Mouse (Mus musculus): ENCODE results near the gene Tcf20. TPM values are rescaled to one million over a fixed set of nuclear protein-coding genes. Genes with fewer than 3 reads are reported as not detected.

The Tcf20 gene
- polyA plus RNA-seq, 1 experiment from 2014 or later, result 15.5 TPM

DNA sequence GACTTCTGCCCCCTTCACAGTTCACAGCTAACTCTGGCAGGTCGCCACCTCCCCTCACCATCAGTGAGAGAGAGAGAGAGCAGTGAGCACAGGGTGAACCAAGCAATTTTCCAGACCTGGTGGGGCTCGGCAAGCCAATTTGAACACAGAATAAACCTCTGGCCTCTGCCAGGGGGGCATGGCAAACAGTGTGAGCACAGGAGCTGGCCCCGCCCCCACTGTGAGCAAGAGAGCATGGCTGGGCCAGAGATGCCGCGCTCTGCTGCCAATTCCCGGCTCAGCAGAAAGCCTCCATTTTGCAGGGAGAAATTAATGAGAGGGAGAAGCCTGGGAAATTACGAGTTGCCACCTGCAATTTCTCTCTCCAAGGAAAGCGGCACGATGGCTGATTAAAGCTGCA lies 58.1 kb downstream of the Tcf20 start:
- Histone ChIP-seq H3K9ac (replicated peaks; ENCODE audit: low read depth, low read length) (no peak overlapping the region), H3K27ac (ENCODE audit: low read length) (peak overlapping the region; percentile 16; the same call in 1 of the 2 replicates), H3K4me3 (ENCODE audit: low read depth, low read length) (no peak overlapping the region), H3K36me3 (ENCODE audit: control insufficient read depth, insufficient read depth, low read length) (no peaks in the 10 kb centered on the region), H3K9me3 (ENCODE audit: control insufficient read depth, low read depth, low read length) (no peaks in the 10 kb centered on the region), H3K27me3 (ENCODE audit: control insufficient read depth, insufficient read depth, low read length) (0 out of 2 replicates have a peak, but pooled peaks cover 3% of the 10 kb centered on the region), H3K4me1 (ENCODE audit: control insufficient read depth, insufficient read depth, low read length) (peaks cover 71% of the 10 kb centered on the region), H3K4me2 (replicated peaks; ENCODE audit: low read depth, low read length) (no peak overlapping the region)
- 31% methylated on average over 9 of the region's 9 CpGs for WGBS
- no peak for ATAC-seq (ENCODE audit: insufficient number of reproducible peaks, insufficient read depth, low FRiP score, low read depth)

DNA sequence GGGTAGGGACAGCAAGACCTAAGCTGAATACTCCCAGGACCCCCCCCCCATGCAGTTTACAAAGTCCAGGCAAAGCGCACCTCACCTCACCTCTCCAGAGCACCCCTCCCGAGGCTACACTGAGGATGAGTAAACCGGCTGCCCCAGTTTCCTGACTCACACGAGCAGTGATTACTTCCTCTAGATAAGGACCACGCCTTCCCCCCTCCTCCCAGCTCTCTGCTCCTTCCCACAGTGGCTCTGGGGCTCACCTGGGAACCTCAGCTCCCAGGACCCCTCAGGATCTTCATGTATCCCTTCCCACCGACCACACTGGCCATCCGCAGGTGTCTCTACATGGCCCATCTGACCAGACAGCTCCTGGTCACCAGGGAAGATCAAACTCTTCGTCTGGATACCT lies 58.8 kb downstream of the Tcf20 start:
- 36% methylated on average over 8 of the region's 8 CpGs for WGBS
- no peaks in the 10 kb centered on the region for H3K9me3 ChIP-seq (ENCODE audit: control insufficient read depth, low read depth, low read length)
- H3K4me1 ChIP-seq (ENCODE audit: control insufficient read depth, insufficient read depth, low read length), result peaks cover 78% of the 10 kb centered on the region
- 0 out of 2 replicates have a peak, but pooled peaks cover 3% of the 10 kb centered on the region for H3K27me3 ChIP-seq (ENCODE audit: control insufficient read depth, insufficient read depth, low read length)
- H3K4me2 ChIP-seq (replicated peaks; ENCODE audit: low read depth, low read length), result no peak overlapping the region
- no peak overlapping the region; the same call in 1 of the 2 replicates for H3K27ac ChIP-seq (ENCODE audit: low read length)
- no peaks in the 10 kb centered on the region for H3K36me3 ChIP-seq (ENCODE audit: control insufficient read depth, insufficient read depth, low read length)
- H3K9ac ChIP-seq (replicated peaks; ENCODE audit: low read depth, low read length), result no peak overlapping the region
- no peak overlapping the region for H3K4me3 ChIP-seq (ENCODE audit: low read depth, low read length)
- ATAC-seq (ENCODE audit: insufficient number of reproducible peaks, insufficient read depth, low FRiP score, low read depth), result 0 out of 2 replicates have a peak, but pooled peaks have one; percentile 24

DNA sequence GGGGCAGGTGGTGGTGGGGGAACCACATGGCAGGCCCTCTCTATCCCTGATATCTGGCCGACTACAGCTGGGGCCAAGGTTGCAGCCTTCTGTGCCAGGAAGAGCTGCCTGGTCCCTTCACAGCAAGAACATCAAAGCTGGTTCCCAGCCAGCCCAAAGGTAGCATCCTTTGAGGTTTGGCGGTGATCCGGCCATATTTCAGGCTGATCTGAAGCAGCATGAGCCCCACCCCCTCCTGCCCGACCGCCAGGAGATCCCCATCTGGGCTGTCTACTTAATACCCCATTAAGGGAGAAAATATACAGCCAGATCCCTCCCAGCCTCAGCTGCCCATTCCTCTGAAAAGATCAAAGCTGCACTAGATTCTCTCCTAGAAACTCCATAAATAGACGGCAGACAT lies 59.6 kb downstream of the Tcf20 start:
- H3K36me3 ChIP-seq (ENCODE audit: control insufficient read depth, insufficient read depth, low read length), result no peaks in the 10 kb centered on the region
- WGBS, result 10% methylated on average over 6 of the region's 6 CpGs
- H3K27me3 ChIP-seq (ENCODE audit: control insufficient read depth, insufficient read depth, low read length), result 0 out of 2 replicates have a peak, but pooled peaks cover 3% of the 10 kb centered on the region
- peaks cover 79% of the 10 kb centered on the region for H3K4me1 ChIP-seq (ENCODE audit: control insufficient read depth, insufficient read depth, low read length)
- no peak overlapping the region for H3K27ac ChIP-seq (ENCODE audit: low read length)
- no peak overlapping the region for H3K4me3 ChIP-seq (ENCODE audit: low read depth, low read length)
- no peak overlapping the region for H3K9ac ChIP-seq (replicated peaks; ENCODE audit: low read depth, low read length)
- H3K9me3 ChIP-seq (ENCODE audit: control insufficient read depth, low read depth, low read length), result no peaks in the 10 kb centered on the region
- no peak for ATAC-seq (ENCODE audit: insufficient number of reproducible peaks, insufficient read depth, low FRiP score, low read depth)
- H3K4me2 ChIP-seq (replicated peaks; ENCODE audit: low read depth, low read length), result no peak overlapping the region

DNA sequence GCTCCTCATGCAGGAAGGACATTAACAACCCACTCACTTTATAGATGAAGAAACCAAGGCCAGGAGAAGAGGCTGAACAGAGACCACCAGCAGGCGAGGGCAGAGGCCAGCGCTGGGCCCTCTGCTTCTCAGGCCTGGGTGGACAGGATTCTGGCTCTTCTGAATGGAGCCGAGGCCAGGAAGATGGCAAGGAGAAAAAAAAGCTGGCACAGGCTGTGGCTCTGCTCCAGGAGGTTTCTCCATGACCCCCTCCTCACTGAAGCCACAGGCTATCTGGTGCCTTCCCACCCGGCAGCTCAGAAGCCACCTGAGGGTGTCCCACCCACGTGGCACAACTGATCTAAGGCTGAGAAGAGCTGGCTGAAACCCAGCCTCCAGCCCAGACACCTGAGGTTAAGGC lies 60.6 kb downstream of the Tcf20 start:
- Histone ChIP-seq H3K36me3 (ENCODE audit: control insufficient read depth, insufficient read depth, low read length) (no peaks in the 10 kb centered on the region), H3K4me3 (ENCODE audit: low read depth, low read length) (no peak overlapping the region), H3K27me3 (ENCODE audit: control insufficient read depth, insufficient read depth, low read length) (0 out of 2 replicates have a peak, but pooled peaks cover 3% of the 10 kb centered on the region), H3K4me1 (ENCODE audit: control insufficient read depth, insufficient read depth, low read length) (peaks cover 82% of the 10 kb centered on the region), H3K9ac (replicated peaks; ENCODE audit: low read depth, low read length) (no peak overlapping the region), H3K27ac (ENCODE audit: low read length) (no peak overlapping the region), H3K4me2 (replicated peaks; ENCODE audit: low read depth, low read length) (no peak overlapping the region), H3K9me3 (ENCODE audit: control insufficient read depth, low read depth, low read length) (no peaks in the 10 kb centered on the region)
- no peak for ATAC-seq (ENCODE audit: insufficient number of reproducible peaks, insufficient read depth, low FRiP score, low read depth)
- WGBS, result 75% methylated on average over 5 of the region's 5 CpGs

DNA sequence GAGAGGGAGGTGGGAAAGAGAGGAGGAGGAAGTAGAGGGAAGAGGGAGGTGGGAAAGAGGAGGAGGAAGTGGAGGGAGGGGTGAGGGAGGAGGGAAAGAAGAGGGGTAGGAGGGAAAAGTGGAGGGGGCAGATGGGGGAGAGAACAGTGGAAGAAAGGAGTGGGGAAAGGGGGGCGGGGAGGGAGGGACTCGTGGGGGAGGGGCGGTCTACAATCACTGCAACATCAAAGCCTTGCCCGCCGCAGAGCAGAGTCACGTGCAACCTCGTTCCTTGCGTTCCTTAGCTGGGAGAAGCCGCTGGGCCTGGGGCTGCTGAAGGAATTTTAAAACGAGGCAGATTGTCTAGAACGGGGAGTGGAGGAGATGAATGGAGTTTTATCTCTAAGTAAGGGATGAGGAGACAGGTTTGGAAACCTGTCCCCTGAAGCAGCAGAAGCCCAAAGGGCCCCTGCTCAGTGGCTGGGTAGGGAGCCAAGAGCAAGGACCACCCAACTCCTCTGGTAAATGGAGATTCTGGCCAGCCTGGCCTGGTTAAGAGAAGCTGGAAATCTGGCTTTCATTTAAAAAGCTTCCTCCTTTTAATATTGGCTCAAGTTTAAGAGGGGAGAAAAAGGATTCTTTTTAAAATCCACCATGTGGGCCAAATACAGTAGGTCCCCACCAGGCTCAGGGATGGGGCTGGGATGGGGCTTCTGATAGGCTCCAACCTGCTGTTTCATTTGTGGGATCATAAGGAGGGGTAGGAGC lies 62.8 kb downstream of the Tcf20 start:
- H3K4me3 ChIP-seq (ENCODE audit: low read depth, low read length), result no peak overlapping the region
- H3K27ac ChIP-seq (ENCODE audit: low read length), result peak overlapping the region; percentile 71; the same call in 1 of the 2 replicates
- no peaks in the 10 kb centered on the region for H3K36me3 ChIP-seq (ENCODE audit: control insufficient read depth, insufficient read depth, low read length)
- no peak overlapping the region for H3K9ac ChIP-seq (replicated peaks; ENCODE audit: low read depth, low read length)
- 0 out of 2 replicates have a peak overlapping the region, but pooled peaks have one; percentile 10 for H3K4me2 ChIP-seq (replicated peaks; ENCODE audit: low read depth, low read length)
- H3K4me1 ChIP-seq (ENCODE audit: control insufficient read depth, insufficient read depth, low read length), result peaks cover 93% of the 10 kb centered on the region
- H3K9me3 ChIP-seq (ENCODE audit: control insufficient read depth, low read depth, low read length), result no peaks in the 10 kb centered on the region
- WGBS, result under 1% methylated on average over 10 of the region's 11 CpGs
- no peak for ATAC-seq (ENCODE audit: insufficient number of reproducible peaks, insufficient read depth, low FRiP score, low read depth)
- H3K27me3 ChIP-seq (ENCODE audit: control insufficient read depth, insufficient read depth, low read length), result 0 out of 2 replicates have a peak, but pooled peaks cover 3% of the 10 kb centered on the region

DNA sequence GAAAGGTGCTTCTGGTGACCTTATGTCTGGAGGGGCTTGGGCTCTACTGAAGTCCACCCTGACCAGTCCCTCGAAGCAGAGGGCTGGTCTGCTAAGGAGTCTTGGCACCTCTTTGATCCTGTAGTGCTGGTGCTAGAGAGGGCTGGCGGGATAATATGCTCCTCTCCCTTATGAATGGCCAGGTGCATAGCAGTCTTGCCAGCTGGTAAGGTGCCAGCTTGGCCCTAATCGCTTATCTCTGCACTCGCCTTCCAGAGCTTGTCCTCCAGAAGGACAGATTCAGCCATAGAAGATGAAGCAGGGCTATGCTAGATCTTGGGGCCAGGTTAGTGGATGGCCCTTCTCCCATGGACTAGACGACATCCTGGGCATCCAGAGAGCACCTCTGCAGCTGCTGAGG lies 64.1 kb downstream of the Tcf20 start:
- Histone ChIP-seq H3K4me1 (ENCODE audit: control insufficient read depth, insufficient read depth, low read length) (peaks cover 80% of the 10 kb centered on the region), H3K36me3 (ENCODE audit: control insufficient read depth, insufficient read depth, low read length) (no peaks in the 10 kb centered on the region), H3K4me3 (ENCODE audit: low read depth, low read length) (no peak overlapping the region), H3K9ac (replicated peaks; ENCODE audit: low read depth, low read length) (no peak overlapping the region), H3K27me3 (ENCODE audit: control insufficient read depth, insufficient read depth, low read length) (0 out of 2 replicates have a peak, but pooled peaks cover 3% of the 10 kb centered on the region), H3K4me2 (replicated peaks; ENCODE audit: low read depth, low read length) (no peak overlapping the region), H3K9me3 (ENCODE audit: control insufficient read depth, low read depth, low read length) (no peaks in the 10 kb centered on the region), H3K27ac (ENCODE audit: low read length) (no peak overlapping the region)
- no peak for ATAC-seq (ENCODE audit: insufficient number of reproducible peaks, insufficient read depth, low FRiP score, low read depth)
- WGBS, result 49% methylated on average over 5 of the region's 5 CpGs

DNA sequence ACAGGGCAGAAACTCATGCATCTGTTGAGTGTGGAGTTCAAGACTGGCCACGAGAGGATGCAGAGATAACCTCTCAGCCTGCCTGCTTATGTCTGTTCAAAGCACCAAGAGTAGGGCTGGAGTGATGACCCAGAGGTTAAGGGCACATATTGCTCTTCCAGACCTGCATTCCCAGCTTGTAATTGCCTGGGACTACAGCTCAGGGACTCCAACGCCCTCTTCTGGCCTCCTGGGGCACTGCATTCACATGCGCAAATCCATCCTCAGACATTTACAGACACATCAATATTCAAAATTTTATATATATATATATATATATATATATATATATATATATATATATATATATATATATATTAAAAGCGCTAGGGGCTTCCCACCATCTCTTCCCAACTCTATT lies 64.9 kb downstream of the Tcf20 start:
- Histone ChIP-seq H3K27me3 (ENCODE audit: control insufficient read depth, insufficient read depth, low read length) (0 out of 2 replicates have a peak, but pooled peaks cover 3% of the 10 kb centered on the region), H3K4me3 (ENCODE audit: low read depth, low read length) (no peak overlapping the region), H3K4me2 (replicated peaks; ENCODE audit: low read depth, low read length) (no peak overlapping the region), H3K4me1 (ENCODE audit: control insufficient read depth, insufficient read depth, low read length) (peaks cover 75% of the 10 kb centered on the region), H3K9ac (replicated peaks; ENCODE audit: low read depth, low read length) (no peak overlapping the region), H3K27ac (ENCODE audit: low read length) (peak overlapping the region; percentile 76), H3K9me3 (ENCODE audit: control insufficient read depth, low read depth, low read length) (no peaks in the 10 kb centered on the region), H3K36me3 (ENCODE audit: control insufficient read depth, insufficient read depth, low read length) (no peaks in the 10 kb centered on the region)
- no peak for ATAC-seq (ENCODE audit: insufficient number of reproducible peaks, insufficient read depth, low FRiP score, low read depth)
- WGBS, result 50% methylated on average over 4 of the region's 4 CpGs

DNA sequence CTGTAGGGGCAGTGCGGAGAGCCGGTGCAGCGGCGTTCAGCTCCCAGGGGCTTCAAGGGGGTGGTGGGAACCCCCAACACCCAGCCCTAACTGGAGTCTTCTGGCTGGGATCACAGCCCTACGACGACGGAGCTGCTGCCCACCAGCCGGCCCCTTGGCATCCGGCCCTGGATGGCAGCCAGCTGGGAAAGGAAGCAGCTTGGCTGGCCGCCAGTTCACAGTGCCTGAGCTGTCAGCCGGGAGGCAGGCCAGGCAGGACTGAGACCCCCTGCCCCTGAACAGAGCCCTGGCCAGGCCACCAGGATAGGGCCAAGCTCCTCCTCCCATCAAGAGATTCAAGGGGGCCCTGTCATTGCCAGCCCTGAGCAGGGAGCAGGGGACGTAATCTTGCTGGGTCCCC lies 65.6 kb downstream of the Tcf20 start:
- WGBS, result 12% methylated on average over 12 of the region's 12 CpGs
- H3K4me1 ChIP-seq (ENCODE audit: control insufficient read depth, insufficient read depth, low read length), result peaks cover 74% of the 10 kb centered on the region

More for the DNA sequence above, 65.6 kb downstream of the Tcf20 start:
- Histone ChIP-seq H3K9me3 (ENCODE audit: control insufficient read depth, low read depth, low read length) (no peaks in the 10 kb centered on the region), H3K4me2 (replicated peaks; ENCODE audit: low read depth, low read length) (no peak overlapping the region), H3K4me3 (ENCODE audit: low read depth, low read length) (no peak overlapping the region), H3K9ac (replicated peaks; ENCODE audit: low read depth, low read length) (no peak overlapping the region), H3K27me3 (ENCODE audit: control insufficient read depth, insufficient read depth, low read length) (no peaks in the 10 kb centered on the region), H3K27ac (ENCODE audit: low read length) (peak overlapping the region; percentile 76; the same call in 1 of the 2 replicates), H3K36me3 (ENCODE audit: control insufficient read depth, insufficient read depth, low read length) (no peaks in the 10 kb centered on the region)
- ATAC-seq (ENCODE audit: insufficient number of reproducible peaks, insufficient read depth, low FRiP score, low read depth), result peak; percentile 29; the same call in 1 of the 2 replicates

All from stomach, embryonic 14.5 days (tissue).